Mouse (Mus musculus) CH12.LX (cell line): ENCODE data around the gene Vps13a.

ENCODE experiments used
- CTCF ChIP-seq, 2 experiments: IDR thresholded peaks in 1 of 2; conservative IDR thresholded peaks in 1 of 2; 2 replicates each; pipeline ENCODE4 v1.5.1; 2011 to 2012; ENCODE audit warnings: low read depth in 2 of 2, low read length in 2 of 2, improper control_type of control experiment in 1 of 2, inconsistent platforms in 1 of 2, mild to moderate bottlenecking in 1 of 2, moderate library complexity in 1 of 2
- ELF1 ChIP-seq: IDR thresholded peaks from 2 replicates; pipeline ENCODE4 v1.6.1; 2014; ENCODE audit warnings: low read depth, mild to moderate bottlenecking, inconsistent platforms, low read length, improper control_type of control experiment
- MAFK ChIP-seq: IDR thresholded peaks from 2 replicates; pipeline ENCODE4 v1.6.1; 2011; ENCODE audit warnings: low read length, improper control_type of control experiment; ENCODE audit not compliant: insufficient replicate concordance
- USF2 ChIP-seq: conservative IDR thresholded peaks from 2 replicates; pipeline ENCODE4 v1.6.1; 2011; ENCODE audit warnings: low read depth, low read length, improper control_type of control experiment

- no peak for TF ChIP-seq USF2
- no peak for TF ChIP-seq ELF1
- TF ChIP-seq MAFK = no peak
- TF ChIP-seq CTCF (conservative IDR thresholded peaks at IDR 0.05 in 1 of 2, IDR thresholded peaks at IDR 0.05 in 1 of 2; ENCODE audit: low read depth in 2 of 2, low read length in 2 of 2) = no peak
These were observed 46.9 kb upstream of the Vps13a start for GRCm38 (mm10) chr19:16827657-16828056.
